Mouse (Mus musculus) ES-E14 (cell line): ENCODE measurements at regions not wholly inside any gene's neighbourhood (a gene's known extent, or its start where the extent isn't known, plus 50 kb on each side); places are given as distances from the start of the nearest gene placed in this dataset.

Source experiments
- CHD2 ChIP-seq: IDR thresholded peaks from 2 replicates; pipeline ENCODE4 v1.6.1; 2014; ENCODE audit warnings: mild to moderate bottlenecking, low read depth, low read length, inconsistent platforms
- HCFC1 ChIP-seq: IDR thresholded peaks from 2 replicates; pipeline ENCODE4 v1.6.1; 2012; ENCODE audit warnings: low read length, inconsistent platforms, borderline replicate concordance; ENCODE audit not compliant: insufficient read depth
- MAFK ChIP-seq: IDR thresholded peaks from 2 replicates; pipeline ENCODE4 v1.6.1; 2014; ENCODE audit warnings: mild to moderate bottlenecking, low read depth, low read length, inconsistent platforms; ENCODE audit not compliant: insufficient read depth
- ZC3H11A ChIP-seq: IDR thresholded peaks from 2 replicates; pipeline ENCODE4 v1.6.1; 2012; ENCODE audit warnings: low read depth, mild to moderate bottlenecking, inconsistent platforms, low read length, borderline replicate concordance

- TF ChIP-seq CHD2: no peak
- TF ChIP-seq ZC3H11A: no peak
- no peak for TF ChIP-seq HCFC1
- no peak for TF ChIP-seq MAFK
Measured at GRCm38 (mm10) chr6:81564295-81564694, 359.2 kb upstream of the Gcfc2 start.
